Mouse (Mus musculus) CH12.LX (cell line): ENCODE data around the gene Rpl3. TPM values are rescaled to one million over a fixed set of nuclear protein-coding genes. Genes with fewer than 3 reads are reported as not detected.

Experiments
- DNase-seq: peaks from one replicate; pipeline ENCODE4 v3.0.0-alpha.2; 2013; ENCODE audit errors: extremely low read depth
- H3K27ac ChIP-seq: 2 replicates; pipeline ENCODE4 v1.5.1; 2012; ENCODE audit warnings: low read depth, mild to moderate bottlenecking, control low read depth, moderate library complexity; ENCODE audit not compliant: insufficient read depth
- H3K27me3 ChIP-seq: replicated peaks from 2 replicates; pipeline ENCODE3; 2012; ENCODE audit warnings: inconsistent platforms
- H3K36me3 ChIP-seq, 2 experiments: replicated peaks in 1 of 2; 2 replicates each; pipeline versions ENCODE3 to v1.6.1; 2012; ENCODE audit warnings: inconsistent platforms in 1 of 2, low read length in 1 of 2, mild to moderate bottlenecking in 1 of 2, mixed read lengths in 1 of 2, moderate library complexity in 1 of 2; ENCODE audit not compliant: control insufficient read depth in 1 of 2, insufficient read depth in 1 of 2
- H3K4me1 ChIP-seq, 2 experiments: 2 replicates each; pipeline ENCODE4 v1.6.1; 2012; ENCODE audit warnings: inconsistent platforms in 1 of 2, moderate library complexity in 1 of 2; ENCODE audit not compliant: insufficient read depth in 2 of 2, control insufficient read depth in 1 of 2
- H3K4me2 ChIP-seq: 2 replicates; pipeline ENCODE4 v1.6.1; 2012; ENCODE audit warnings: low read depth, mild to moderate bottlenecking, control low read depth; ENCODE audit not compliant: poor library complexity, insufficient read depth, severe bottlenecking
- H3K4me3 ChIP-seq, 3 experiments: fragments of 150-350 bp in 1 of 3; sonication (generic) in 1 of 3; replicated peaks in 1 of 3; 2 replicates each; pipeline versions ENCODE3 to v1.5.1; 2011 to 2012; ENCODE audit warnings: low read depth in 2 of 3, low read length in 2 of 3, mild to moderate bottlenecking in 2 of 3, moderate library complexity in 2 of 3, control low read depth in 1 of 3, improper control_type of control experiment in 1 of 3, inconsistent platforms in 1 of 3, mixed read lengths in 1 of 3; ENCODE audit not compliant: poor library complexity in 1 of 3
- H3K79me2 ChIP-seq: replicated peaks from 2 replicates; pipeline ENCODE4 v1.6.1; 2012; ENCODE audit warnings: mild to moderate bottlenecking, moderate library complexity; ENCODE audit not compliant: control insufficient read depth, poor library complexity, insufficient read depth, severe bottlenecking; ENCODE audit errors: extremely low read depth
- H3K9ac ChIP-seq: 2 replicates; pipeline ENCODE4 v1.6.1; 2012; ENCODE audit warnings: low read depth, mild to moderate bottlenecking, control low read depth, moderate library complexity; ENCODE audit not compliant: insufficient read depth
- H3K9me3 ChIP-seq: replicated peaks from 2 replicates; pipeline ENCODE3; 2012; ENCODE audit warnings: low read length, inconsistent platforms, mixed read lengths
- CHD2 ChIP-seq: IDR thresholded peaks from 2 replicates; pipeline ENCODE4 v1.6.1; 2011; ENCODE audit warnings: low read length, improper control_type of control experiment
- CTCF ChIP-seq, 2 experiments: IDR thresholded peaks in 1 of 2; conservative IDR thresholded peaks in 1 of 2; 2 replicates each; pipeline ENCODE4 v1.5.1; 2011 to 2012; ENCODE audit warnings: low read depth in 2 of 2, low read length in 2 of 2, improper control_type of control experiment in 1 of 2, inconsistent platforms in 1 of 2, mild to moderate bottlenecking in 1 of 2, moderate library complexity in 1 of 2
- E2F4 ChIP-seq: IDR thresholded peaks from 2 replicates; pipeline ENCODE4 v1.6.1; 2011; ENCODE audit warnings: low read depth, low read length, improper control_type of control experiment; ENCODE audit not compliant: insufficient replicate concordance
- ELF1 ChIP-seq: IDR thresholded peaks from 2 replicates; pipeline ENCODE4 v1.6.1; 2014; ENCODE audit warnings: low read depth, mild to moderate bottlenecking, inconsistent platforms, low read length, improper control_type of control experiment
- EP300 ChIP-seq: IDR thresholded peaks from 2 replicates; pipeline ENCODE4 v1.6.1; 2011; ENCODE audit warnings: low read length, improper control_type of control experiment
- ETS1 ChIP-seq: conservative IDR thresholded peaks from 2 replicates; pipeline ENCODE4 v1.6.1; 2012; ENCODE audit warnings: low read depth, mild to moderate bottlenecking, inconsistent platforms, low read length, improper control_type of control experiment, moderate library complexity
- GABPA ChIP-seq: IDR thresholded peaks from 2 replicates; pipeline ENCODE4 v1.6.1; 2012; ENCODE audit warnings: low read depth, low read length, improper control_type of control experiment, inconsistent platforms; ENCODE audit not compliant: insufficient replicate concordance
- MAZ ChIP-seq: IDR thresholded peaks from 2 replicates; pipeline ENCODE4 v1.6.1; 2012; ENCODE audit warnings: low read depth, mild to moderate bottlenecking, inconsistent platforms, low read length, improper control_type of control experiment, moderate library complexity
- MEF2A ChIP-seq: IDR thresholded peaks from 2 replicates; pipeline ENCODE4 v1.6.1; 2014; ENCODE audit warnings: low read depth, mild to moderate bottlenecking, inconsistent platforms, low read length, improper control_type of control experiment, borderline replicate concordance
- MYC ChIP-seq: IDR thresholded peaks from 2 replicates; pipeline ENCODE4 v1.6.1; 2011; ENCODE audit warnings: low read depth, mild to moderate bottlenecking, improper control_type of control experiment, low read length
- NELFE ChIP-seq: IDR thresholded peaks from 2 replicates; pipeline ENCODE4 v1.6.1; 2011; ENCODE audit warnings: low read depth, low read length, improper control_type of control experiment
- SIN3A ChIP-seq: IDR thresholded peaks from 2 replicates; pipeline ENCODE4 v1.6.1; 2012; ENCODE audit warnings: low read length, improper control_type of control experiment, inconsistent platforms
- SMC3 ChIP-seq: IDR thresholded peaks from 2 replicates; pipeline ENCODE4 v1.6.1; 2011; ENCODE audit warnings: low read depth, low read length, improper control_type of control experiment
- TCF12 ChIP-seq: IDR thresholded peaks from 2 replicates; pipeline ENCODE4 v1.6.1; 2014; ENCODE audit warnings: low read depth, mild to moderate bottlenecking, inconsistent platforms, low read length, improper control_type of control experiment
- UBTF ChIP-seq: IDR thresholded peaks from 2 replicates; pipeline ENCODE4 v1.6.1; 2012; ENCODE audit warnings: low read depth, mild to moderate bottlenecking, inconsistent platforms, low read length, improper control_type of control experiment, moderate library complexity
- USF1 ChIP-seq: IDR thresholded peaks from 2 replicates; pipeline ENCODE4 v1.6.1; 2014; ENCODE audit warnings: low read depth, mild to moderate bottlenecking, inconsistent platforms, low read length, improper control_type of control experiment
- ZC3H11A ChIP-seq: IDR thresholded peaks from 2 replicates; pipeline ENCODE4 v1.6.1; 2012; ENCODE audit warnings: low read depth, mild to moderate bottlenecking, inconsistent platforms, low read length, improper control_type of control experiment
- ZKSCAN1 ChIP-seq: IDR thresholded peaks from 2 replicates; pipeline ENCODE4 v1.6.1; 2012; ENCODE audit warnings: low read depth, inconsistent platforms, low read length, improper control_type of control experiment, borderline replicate concordance
- ZMIZ1 ChIP-seq: IDR thresholded peaks from 2 replicates; pipeline ENCODE4 v1.6.1; 2012; ENCODE audit warnings: low read depth, mild to moderate bottlenecking, inconsistent platforms, low read length, improper control_type of control experiment
- dilution Hi-C: fragments of 300-500 bp; cut with MboI; formaldehyde crosslinking; loops from 2 replicates; pipeline ENCODE4 v1.14.3; 2020; ENCODE audit warnings: low sequenced_read_pairs; ENCODE audit not compliant: extremely low pct_unique_long_range_greater_than_20kb, extremely low pct_ligation_motif_present
- in situ Hi-C: fragments of 300-500 bp; cut with MboI; formaldehyde crosslinking; loops from 3 replicates; pipeline ENCODE4 v1.14.3; 2019; ENCODE audit warnings: low sequenced_read_pairs, low pct_ligation_motif_present, low pct_unique_long_range_greater_than_20kb, mixed read lengths
- polyA plus RNA-seq: library from polyadenylated mRNA; unstranded; fragments of >175 nt; gene quantifications from 2 replicates; pipeline ENCODE4 v1.2.1, GENCODE M21; 2012; ENCODE audit warnings: low read depth; ENCODE audit not compliant: insufficient read length
- total RNA-seq, 2 experiments: library from RNA; depleted of rRNA; stranded (reverse); fragments of 300-350 nt in 1 of 2; fragments of >200 nt in 1 of 2; gene quantifications; 2 replicates each; pipeline ENCODE4 v1.2.3; 2012 to 2014

The Rpl3 gene
- total and polyA plus RNA-seq, 3 experiments, result 2,198 to 3,819 (median 2,592) TPM

DNA sequence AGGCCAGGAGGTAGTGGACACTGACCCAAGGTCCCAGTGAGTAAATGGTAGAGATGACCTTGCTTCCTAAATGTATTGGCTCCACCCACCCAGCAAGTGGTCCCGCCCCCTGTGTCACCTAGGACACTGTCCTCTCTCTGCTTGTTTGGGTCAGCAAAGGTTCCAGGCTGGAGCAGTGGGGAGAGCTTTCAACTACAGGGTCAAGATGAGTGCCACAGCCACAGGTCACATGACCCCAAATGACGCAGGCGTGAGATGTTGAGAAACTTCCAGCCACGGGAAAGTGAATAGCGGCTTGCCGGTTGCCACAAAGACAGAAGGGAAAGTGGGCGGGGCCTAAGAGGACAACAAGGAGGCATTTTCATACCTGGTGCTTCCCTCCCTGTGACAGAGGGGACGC lies 25.5 kb upstream of the Rpl3 start (continued):
- TF ChIP-seq NELFE (no peak), MAZ (no peak)
- TF ChIP-seq, all 38 proteins: peak for 3

GRCm38 (mm10) chr15:80115866-80116794 lies 24.5 kb upstream of the Rpl3 start:
- no peak for DNase-seq
- Histone ChIP-seq H3K9ac (no peak overlapping the region), H3K4me3 (no peak overlapping the region), H3K79me2 (no peaks in the 10 kb centered on the region), H3K9me3 (peaks cover 3% of the 10 kb centered on the region), H3K4me2 (no peak overlapping the region), H3K27me3 (no peaks in the 10 kb centered on the region), H3K27ac (no peak overlapping the region), H3K4me1 (peaks cover 3 to 10% of the 10 kb centered on the region in 2 experiments; a peak in 2 of 4 replicates), H3K36me3 (peaks cover 0 to 1% of the 10 kb centered on the region in 2 experiments)
- in situ Hi-C loops (no loop called here), dilution Hi-C loops (no loop called here)
- TF ChIP-seq MYC (no peak), E2F4 (no peak), ZC3H11A (no peak), USF1 (no peak), EP300 (no peak), ZKSCAN1 (no peak), TCF12 (no peak), SIN3A (no peak), ETS1 (no peak), ZMIZ1 (no peak), SMC3 (no peak), MEF2A (no peak), UBTF (no peak), ELF1 (no peak), CTCF (conservative IDR thresholded peaks at IDR 0.05 in 1 of 2, IDR thresholded peaks at IDR 0.05 in 1 of 2; ENCODE audit: low read depth in 2 of 2, low read length in 2 of 2) (no peak), MAZ (no peak), GABPA (no peak), CHD2 (no peak), NELFE (no peak)
